Mouse (Mus musculus): ENCODE measurements around the gene Akr1b3. TPM values are rescaled to one million over a fixed set of nuclear protein-coding genes. Genes with fewer than 3 reads are reported as not detected.
A peak's percentile ranks its signal among the peaks of the same experiment; 100 is the strongest.

Akr1b3 gene
- total RNA-seq, 2 experiments from 2014 or later = 140 to 194 TPM

GRCm38 (mm10) chr6:34313921-34314320, 3.4 kb downstream of the Akr1b3 start:
- no peak for TF ChIP-seq CTCF (IDR thresholded peaks at IDR 0.05)
- DNase-seq = peak; percentile 86
- intact Hi-C loops (cut with DNase I) = loop anchor here (5.0 kb wide), 1 partner anchor 33 kb away; no protein-coding TSS in a partner anchor
- Histone ChIP-seq H3K4me3 (peak overlapping the region; percentile 36), H3K27ac (peak overlapping the region; percentile 83)

GRCm38 (mm10) chr6:34313386-34313785, 3.9 kb downstream of the Akr1b3 start:
- no peak for TF ChIP-seq CTCF (IDR thresholded peaks at IDR 0.05)
- Histone ChIP-seq H3K27ac (peak overlapping the region; percentile 83), H3K4me3 (peak overlapping the region; percentile 36)
- intact Hi-C loops (cut with DNase I) = loop anchor here (5.0 kb wide), 1 partner anchor 34 kb away; no protein-coding TSS in a partner anchor
- peak; percentile 38 for DNase-seq

GRCm38 (mm10) chr6:34310023-34310595, 7.2 kb downstream of the Akr1b3 start:
- no peak for TF ChIP-seq CTCF (IDR thresholded peaks at IDR 0.05)
- Histone ChIP-seq H3K4me3 (no peak overlapping the region), H3K27ac (no peak overlapping the region)
- no peak for DNase-seq
- intact Hi-C loops (cut with DNase I) = loop anchor here (5.0 kb wide), 1 partner anchor 37 kb away; no protein-coding TSS in a partner anchor

GRCm38 (mm10) chr6:34309526-34309925, 7.8 kb downstream of the Akr1b3 start:
- DNase-seq = no peak
- intact Hi-C loops (cut with DNase I) = no loop called here

GRCm38 (mm10) chr6:34306797-34307196, 10.5 kb downstream of the Akr1b3 start:
- Histone ChIP-seq H3K27ac (no peak overlapping the region), H3K4me3 (no peak overlapping the region)
- intact Hi-C loops (cut with DNase I) = no loop called here
- DNase-seq = no peak
- TF ChIP-seq CTCF (IDR thresholded peaks at IDR 0.05) = no peak

More at GRCm38 (mm10) chr6:34309526-34309925, 7.8 kb downstream of the Akr1b3 start:
- Histone ChIP-seq H3K27ac (no peak overlapping the region), H3K4me3 (no peak overlapping the region)
- no peak for TF ChIP-seq CTCF (IDR thresholded peaks at IDR 0.05)

- no peak for TF ChIP-seq CTCF (IDR thresholded peaks at IDR 0.05)
- intact Hi-C loops (cut with DNase I) = no loop called here
- H3K27ac ChIP-seq = peak overlapping the region; percentile 80
- peak; percentile 65 for DNase-seq
- peak overlapping the region; percentile 18 for H3K4me3 ChIP-seq
Measured at GRCm38 (mm10) chr6:34304675-34305241, 12.5 kb downstream of the Akr1b3 start.

- intact Hi-C loops (cut with DNase I) = loop anchor here (5.0 kb wide), 1 partner anchor 465 kb away; no protein-coding TSS in a partner anchor
- no peak for TF ChIP-seq CTCF (IDR thresholded peaks at IDR 0.05)
- no peak overlapping the region for H3K4me3 ChIP-seq
- no peak for DNase-seq
- no peak overlapping the region for H3K27ac ChIP-seq
Measured at GRCm38 (mm10) chr6:34297055-34297454, 20.2 kb downstream of the Akr1b3 start.

GRCm38 (mm10) chr6:34295437-34295836, 21.8 kb downstream of the Akr1b3 start:
- Histone ChIP-seq H3K27ac (no peak overlapping the region), H3K4me3 (no peak overlapping the region)
- TF ChIP-seq CTCF (IDR thresholded peaks at IDR 0.05) = no peak
- DNase-seq = no peak
- intact Hi-C loops (cut with DNase I) = loop anchor here (5.0 kb wide), 1 partner anchor 467 kb away; no protein-coding TSS in a partner anchor

GRCm38 (mm10) chr6:34292882-34293487, 24.3 kb downstream of the Akr1b3 start:
- intact Hi-C loops (cut with DNase I) = loop anchor here (1.0 to 2.0 kb wide), 3 partner anchors 53 to 154 kb away; no protein-coding TSS in a partner anchor
- DNase-seq = peak; percentile 80
- H3K27ac ChIP-seq = no peak overlapping the region
- peak; percentile 80 for TF ChIP-seq CTCF (IDR thresholded peaks at IDR 0.05)
- peak overlapping the region; percentile 23 for H3K4me3 ChIP-seq

GRCm38 (mm10) chr6:34292196-34292881, 24.9 kb downstream of the Akr1b3 start:
- intact Hi-C loops (cut with DNase I) = loop anchor here (2.0 kb wide), 2 partner anchors 78 to 154 kb away; no protein-coding TSS in a partner anchor
- no peak for DNase-seq
- no peak for TF ChIP-seq CTCF (IDR thresholded peaks at IDR 0.05)
- Histone ChIP-seq H3K4me3 (peak overlapping the region; percentile 23), H3K27ac (no peak overlapping the region)

GRCm38 (mm10) chr6:34290681-34291080, 26.6 kb downstream of the Akr1b3 start:
- DNase-seq = no peak
- intact Hi-C loops (cut with DNase I) = no loop called here
- TF ChIP-seq CTCF (IDR thresholded peaks at IDR 0.05) = no peak

GRCm38 (mm10) chr6:34290091-34290490, 27.2 kb downstream of the Akr1b3 start:
- intact Hi-C loops (cut with DNase I) = no loop called here
- no peak for DNase-seq

More at GRCm38 (mm10) chr6:34290681-34291080, 26.6 kb downstream of the Akr1b3 start:
- Histone ChIP-seq H3K4me3 (no peak overlapping the region), H3K27ac (no peak overlapping the region)

More at GRCm38 (mm10) chr6:34290091-34290490, 27.2 kb downstream of the Akr1b3 start:
- no peak overlapping the region for H3K4me3 ChIP-seq
- H3K27ac ChIP-seq = no peak overlapping the region
- TF ChIP-seq CTCF (IDR thresholded peaks at IDR 0.05) = no peak
